Mouse (Mus musculus) CH12.LX (cell line): ENCODE measurements around the gene Rab37. TPM values are rescaled to one million over a fixed set of nuclear protein-coding genes. Genes with fewer than 3 reads are reported as not detected.

ENCODE experiments used
- DNase-seq: peaks from one replicate; pipeline ENCODE4 v3.0.0-alpha.2; 2013; ENCODE audit errors: extremely low read depth
- H3K27ac ChIP-seq: 2 replicates; pipeline ENCODE4 v1.5.1; 2012; ENCODE audit warnings: low read depth, mild to moderate bottlenecking, control low read depth, moderate library complexity; ENCODE audit not compliant: insufficient read depth
- H3K27me3 ChIP-seq: replicated peaks from 2 replicates; pipeline ENCODE3; 2012; ENCODE audit warnings: inconsistent platforms
- H3K36me3 ChIP-seq, 2 experiments: replicated peaks in 1 of 2; 2 replicates each; pipeline versions ENCODE3 to v1.6.1; 2012; ENCODE audit warnings: inconsistent platforms in 1 of 2, low read length in 1 of 2, mild to moderate bottlenecking in 1 of 2, mixed read lengths in 1 of 2, moderate library complexity in 1 of 2; ENCODE audit not compliant: control insufficient read depth in 1 of 2, insufficient read depth in 1 of 2
- H3K4me1 ChIP-seq, 2 experiments: 2 replicates each; pipeline ENCODE4 v1.6.1; 2012; ENCODE audit warnings: inconsistent platforms in 1 of 2, moderate library complexity in 1 of 2; ENCODE audit not compliant: insufficient read depth in 2 of 2, control insufficient read depth in 1 of 2
- H3K4me2 ChIP-seq: 2 replicates; pipeline ENCODE4 v1.6.1; 2012; ENCODE audit warnings: low read depth, mild to moderate bottlenecking, control low read depth; ENCODE audit not compliant: poor library complexity, insufficient read depth, severe bottlenecking
- H3K4me3 ChIP-seq, 3 experiments: fragments of 150-350 bp in 1 of 3; sonication (generic) in 1 of 3; replicated peaks in 1 of 3; 2 replicates each; pipeline versions ENCODE3 to v1.5.1; 2011 to 2012; ENCODE audit warnings: low read depth in 2 of 3, low read length in 2 of 3, mild to moderate bottlenecking in 2 of 3, moderate library complexity in 2 of 3, control low read depth in 1 of 3, improper control_type of control experiment in 1 of 3, inconsistent platforms in 1 of 3, mixed read lengths in 1 of 3; ENCODE audit not compliant: poor library complexity in 1 of 3
- H3K79me2 ChIP-seq: replicated peaks from 2 replicates; pipeline ENCODE4 v1.6.1; 2012; ENCODE audit warnings: mild to moderate bottlenecking, moderate library complexity; ENCODE audit not compliant: control insufficient read depth, poor library complexity, insufficient read depth, severe bottlenecking; ENCODE audit errors: extremely low read depth
- H3K9ac ChIP-seq: 2 replicates; pipeline ENCODE4 v1.6.1; 2012; ENCODE audit warnings: low read depth, mild to moderate bottlenecking, control low read depth, moderate library complexity; ENCODE audit not compliant: insufficient read depth
- H3K9me3 ChIP-seq: replicated peaks from 2 replicates; pipeline ENCODE3; 2012; ENCODE audit warnings: low read length, inconsistent platforms, mixed read lengths
- BHLHE40 ChIP-seq: IDR thresholded peaks from 2 replicates; pipeline ENCODE4 v1.6.1; 2011; ENCODE audit warnings: mild to moderate bottlenecking, low read depth, low read length, improper control_type of control experiment
- CHD2 ChIP-seq: IDR thresholded peaks from 2 replicates; pipeline ENCODE4 v1.6.1; 2011; ENCODE audit warnings: low read length, improper control_type of control experiment
- CTCF ChIP-seq, 2 experiments: IDR thresholded peaks in 1 of 2; conservative IDR thresholded peaks in 1 of 2; 2 replicates each; pipeline ENCODE4 v1.5.1; 2011 to 2012; ENCODE audit warnings: low read depth in 2 of 2, low read length in 2 of 2, improper control_type of control experiment in 1 of 2, inconsistent platforms in 1 of 2, mild to moderate bottlenecking in 1 of 2, moderate library complexity in 1 of 2
- E2F4 ChIP-seq: IDR thresholded peaks from 2 replicates; pipeline ENCODE4 v1.6.1; 2011; ENCODE audit warnings: low read depth, low read length, improper control_type of control experiment; ENCODE audit not compliant: insufficient replicate concordance
- HCFC1 ChIP-seq: IDR thresholded peaks from 2 replicates; pipeline ENCODE4 v1.6.1; 2012; ENCODE audit warnings: low read depth, mild to moderate bottlenecking, inconsistent platforms, low read length, improper control_type of control experiment
- IRF4 ChIP-seq: IDR thresholded peaks from 2 replicates; pipeline ENCODE4 v1.6.1; 2014; ENCODE audit warnings: low read depth, mild to moderate bottlenecking, inconsistent platforms, low read length, improper control_type of control experiment
- JUN ChIP-seq: IDR thresholded peaks from 2 replicates; pipeline ENCODE4 v1.6.1; 2011; ENCODE audit warnings: low read depth, mild to moderate bottlenecking, low read length, improper control_type of control experiment, moderate library complexity; ENCODE audit not compliant: insufficient read depth
- MAX ChIP-seq: IDR thresholded peaks from 2 replicates; pipeline ENCODE4 v1.6.1; 2011; ENCODE audit warnings: low read length, improper control_type of control experiment
- NRF1 ChIP-seq: IDR thresholded peaks from 2 replicates; pipeline ENCODE4 v1.6.1; 2014; ENCODE audit warnings: low read depth, mild to moderate bottlenecking, inconsistent platforms, low read length, improper control_type of control experiment, moderate library complexity
- POLR2A ChIP-seq: IDR thresholded peaks from 2 replicates; pipeline ENCODE4 v1.6.1; 2011; ENCODE audit warnings: low read depth, mild to moderate bottlenecking, improper control_type of control experiment, low read length
- SMC3 ChIP-seq: IDR thresholded peaks from 2 replicates; pipeline ENCODE4 v1.6.1; 2011; ENCODE audit warnings: low read depth, low read length, improper control_type of control experiment
- TBP ChIP-seq: conservative IDR thresholded peaks from 2 replicates; pipeline ENCODE4 v1.6.1; 2011; ENCODE audit warnings: low read depth, low read length, improper control_type of control experiment
- TCF12 ChIP-seq: IDR thresholded peaks from 2 replicates; pipeline ENCODE4 v1.6.1; 2014; ENCODE audit warnings: low read depth, mild to moderate bottlenecking, inconsistent platforms, low read length, improper control_type of control experiment
- dilution Hi-C: fragments of 300-500 bp; cut with MboI; formaldehyde crosslinking; loops from 2 replicates; pipeline ENCODE4 v1.14.3; 2020; ENCODE audit warnings: low sequenced_read_pairs; ENCODE audit not compliant: extremely low pct_unique_long_range_greater_than_20kb, extremely low pct_ligation_motif_present
- in situ Hi-C: fragments of 300-500 bp; cut with MboI; formaldehyde crosslinking; loops from 3 replicates; pipeline ENCODE4 v1.14.3; 2019; ENCODE audit warnings: low sequenced_read_pairs, low pct_ligation_motif_present, low pct_unique_long_range_greater_than_20kb, mixed read lengths
- polyA plus RNA-seq: library from polyadenylated mRNA; unstranded; fragments of >175 nt; gene quantifications from 2 replicates; pipeline ENCODE4 v1.2.1, GENCODE M21; 2012; ENCODE audit warnings: low read depth; ENCODE audit not compliant: insufficient read length
- total RNA-seq, 2 experiments: library from RNA; depleted of rRNA; stranded (reverse); fragments of 300-350 nt in 1 of 2; fragments of >200 nt in 1 of 2; gene quantifications; 2 replicates each; pipeline ENCODE4 v1.2.3; 2012 to 2014

Rab37 gene
- total and polyA plus RNA-seq, 3 experiments = 2.0 to 3.6 (median 2.3) TPM

DNA sequence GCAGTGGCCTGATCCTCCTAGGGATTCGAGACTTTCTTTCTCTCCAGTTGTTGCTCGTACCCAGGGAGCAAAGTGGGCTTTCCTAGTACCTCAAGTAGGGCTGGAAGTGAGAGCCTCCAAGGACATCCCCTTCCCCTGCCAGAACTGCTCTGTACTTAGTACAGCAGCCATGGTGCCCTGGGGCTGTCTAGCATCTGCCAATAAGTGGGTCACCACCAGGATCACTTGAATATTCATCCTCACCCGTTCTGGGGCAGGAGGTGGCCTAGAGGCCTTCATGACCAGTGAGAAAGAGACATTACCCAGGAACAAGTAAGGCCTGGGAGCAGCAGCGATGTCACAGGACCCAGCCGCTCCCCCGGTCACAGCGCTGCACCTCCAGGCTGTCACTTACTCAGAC lies 118.7 kb downstream of the Rab37 start:
- dilution Hi-C loops = no loop called here
- Histone ChIP-seq H3K27me3 (no peaks in the 10 kb centered on the region), H3K9me3 (no peaks in the 10 kb centered on the region), H3K9ac (no peak overlapping the region), H3K79me2 (no peaks in the 10 kb centered on the region), H3K4me1 (peaks cover 4 to 25% of the 10 kb centered on the region in 2 experiments; a peak in 3 of 4 replicates), H3K27ac (no peak overlapping the region; the same call in 1 of the 2 replicates), H3K36me3 (peaks cover 46 to 94% of the 10 kb centered on the region in 2 experiments), H3K4me3 (no peak overlapping the region), H3K4me2 (no peak overlapping the region)
- in situ Hi-C loops = loop anchor here (10.0 kb wide), 1 partner anchor 265 kb away; the partner anchor contains the start of gene Armc7
- no peak for DNase-seq
- no peak for TF ChIP-seq TCF12
- no peak for TF ChIP-seq SMC3
- TF ChIP-seq CTCF (conservative IDR thresholded peaks at IDR 0.05 in 1 of 2, IDR thresholded peaks at IDR 0.05 in 1 of 2; ENCODE audit: low read depth in 2 of 2, low read length in 2 of 2) = no peak
- TF ChIP-seq HCFC1 = no peak
- no peak for TF ChIP-seq NRF1
- TF ChIP-seq BHLHE40 = no peak
- TF ChIP-seq JUN = no peak
- no peak for TF ChIP-seq CHD2
- TF ChIP-seq MAX = no peak
- TF ChIP-seq TBP = no peak
- TF ChIP-seq E2F4 = no peak
- no peak for TF ChIP-seq IRF4
- TF ChIP-seq POLR2A = no peak

Other genes with a start within 250 kb of the Rab37 start
Only the 20 nearest of the 21 such genes appear.
- gene Gprc5c, start 240.3 kb upstream of the Rab37 start, total RNA-seq (2012; rRNA removed) = not detected in 2 replicates
- not detected in 2 replicates for gene Gprc5c, start 240.3 kb upstream of the Rab37 start, total RNA-seq (2014; rRNA removed)
- gene Gprc5c, start 240.3 kb upstream of the Rab37 start, polyA plus RNA-seq = not detected in 2 replicates
- 0.13 and 0.17 TPM in 2 replicates for gene Cd300a, start 201.4 kb upstream of the Rab37 start, total RNA-seq (2012; rRNA removed)
- 0.18 and 0.32 TPM in 2 replicates for gene Cd300a, start 201.4 kb upstream of the Rab37 start, total RNA-seq (2014; rRNA removed)
- 1.0 TPM in 2 replicates for gene Cd300a, start 201.4 kb upstream of the Rab37 start, polyA plus RNA-seq
- gene Cd300lb, start 157.0 kb upstream of the Rab37 start, total RNA-seq (2012; rRNA removed) = not detected in 2 replicates
- gene Cd300lb, start 157.0 kb upstream of the Rab37 start, total RNA-seq (2014; rRNA removed) = not detected in 2 replicates
- not detected in 2 replicates for gene Cd300lb, start 157.0 kb upstream of the Rab37 start, polyA plus RNA-seq
- not detected in 2 replicates for gene Cd300c, start 122.3 kb upstream of the Rab37 start, total RNA-seq (2012; rRNA removed)
- gene Cd300c, start 122.3 kb upstream of the Rab37 start, total RNA-seq (2014; rRNA removed) = not detected in 2 replicates
- 0.40 TPM in 1 of 2 replicates, not detected in the other for gene Cd300c, start 122.3 kb upstream of the Rab37 start, polyA plus RNA-seq
- gene Cd300ld, start 101.5 kb upstream of the Rab37 start, total RNA-seq (2012; rRNA removed) = 0.17 and 0.25 TPM in 2 replicates
- 0.16 and 0.26 TPM in 2 replicates for gene Cd300ld, start 101.5 kb upstream of the Rab37 start, total RNA-seq (2014; rRNA removed)
- gene Cd300ld, start 101.5 kb upstream of the Rab37 start, polyA plus RNA-seq = 0.25 and 0.50 TPM in 2 replicates
- not detected in 2 replicates for gene Cd300c2, start 89.6 kb upstream of the Rab37 start, total RNA-seq (2012; rRNA removed)
- gene Cd300c2, start 89.6 kb upstream of the Rab37 start, total RNA-seq (2014; rRNA removed) = not detected in 2 replicates
- gene Cd300c2, start 89.6 kb upstream of the Rab37 start, polyA plus RNA-seq = not detected in 2 replicates
- not detected in 2 replicates for gene Cd300ld2, start 75.2 kb upstream of the Rab37 start, total RNA-seq (2012; rRNA removed)
- not detected in 2 replicates for gene Cd300ld2, start 75.2 kb upstream of the Rab37 start, total RNA-seq (2014; rRNA removed)
- not detected in 2 replicates for gene Cd300ld2, start 75.2 kb upstream of the Rab37 start, polyA plus RNA-seq
- gene Cd300ld4, start 64.4 kb upstream of the Rab37 start, total RNA-seq (2012; rRNA removed) = not detected in 2 replicates
- not detected in 2 replicates for gene Cd300ld4, start 64.4 kb upstream of the Rab37 start, total RNA-seq (2014; rRNA removed)
- gene Cd300ld4, start 64.4 kb upstream of the Rab37 start, polyA plus RNA-seq = not detected in 2 replicates
- not detected in 2 replicates for gene Cd300ld5, start 53.7 kb upstream of the Rab37 start, total RNA-seq (2012; rRNA removed)
- not detected in 2 replicates for gene Cd300ld5, start 53.7 kb upstream of the Rab37 start, total RNA-seq (2014; rRNA removed)
- gene Cd300ld5, start 53.7 kb upstream of the Rab37 start, polyA plus RNA-seq = not detected in 2 replicates
- gene Cd300ld3, start 43.0 kb upstream of the Rab37 start, total RNA-seq (2012; rRNA removed) = 0.17 and 0.42 TPM in 2 replicates
- gene Cd300ld3, start 43.0 kb upstream of the Rab37 start, total RNA-seq (2014; rRNA removed) = not detected in 2 replicates
- gene Cd300ld3, start 43.0 kb upstream of the Rab37 start, polyA plus RNA-seq = 0.37 TPM in 1 of 2 replicates, not detected in the other
- not detected in 2 replicates for gene Cd300e, start 29.3 kb upstream of the Rab37 start, total RNA-seq (2012; rRNA removed)
- not detected in 2 replicates for gene Cd300e, start 29.3 kb upstream of the Rab37 start, total RNA-seq (2014; rRNA removed)
- not detected in 2 replicates for gene Cd300e, start 29.3 kb upstream of the Rab37 start, polyA plus RNA-seq
- 35.3 and 36.1 TPM in 2 replicates for gene Cd300lf, start 42.6 kb downstream of the Rab37 start, total RNA-seq (2012; rRNA removed)
- gene Cd300lf, start 42.6 kb downstream of the Rab37 start, total RNA-seq (2014; rRNA removed) = 13.5 and 15.5 TPM in 2 replicates
- 36.9 and 38.9 TPM in 2 replicates for gene Cd300lf, start 42.6 kb downstream of the Rab37 start, polyA plus RNA-seq
- gene Slc9a3r1, start 71.9 kb downstream of the Rab37 start, total RNA-seq (2012; rRNA removed) = 69.0 and 70.1 TPM in 2 replicates
- gene Slc9a3r1, start 71.9 kb downstream of the Rab37 start, total RNA-seq (2014; rRNA removed) = 43.5 and 51.9 TPM in 2 replicates
- gene Slc9a3r1, start 71.9 kb downstream of the Rab37 start, polyA plus RNA-seq = 63.7 and 64.6 TPM in 2 replicates
- gene Tmem104, start 96.1 kb downstream of the Rab37 start, total RNA-seq (2012; rRNA removed) = 15.7 and 16.1 TPM in 2 replicates
- gene Tmem104, start 96.1 kb downstream of the Rab37 start, total RNA-seq (2014; rRNA removed) = 1.6 and 3.5 TPM in 2 replicates
- gene Tmem104, start 96.1 kb downstream of the Rab37 start, polyA plus RNA-seq = 10.3 and 10.8 TPM in 2 replicates
- 51.7 and 74.0 TPM in 2 replicates for gene Nat9, start 96.4 kb downstream of the Rab37 start, total RNA-seq (2012; rRNA removed)
- gene Nat9, start 96.4 kb downstream of the Rab37 start, total RNA-seq (2014; rRNA removed) = 20.7 and 30.6 TPM in 2 replicates
- gene Nat9, start 96.4 kb downstream of the Rab37 start, polyA plus RNA-seq = 24.1 and 34.0 TPM in 2 replicates
- gene Grin2c, start 175.8 kb downstream of the Rab37 start, total RNA-seq (2012; rRNA removed) = 0.04 TPM in 1 of 2 replicates, not detected in the other
- gene Grin2c, start 175.8 kb downstream of the Rab37 start, total RNA-seq (2014; rRNA removed) = not detected in 2 replicates
- gene Grin2c, start 175.8 kb downstream of the Rab37 start, polyA plus RNA-seq = not detected in 2 replicates
- 62.2 and 63.3 TPM in 2 replicates for gene Fdxr, start 185.6 kb downstream of the Rab37 start, total RNA-seq (2012; rRNA removed)
- 40.9 and 43.8 TPM in 2 replicates for gene Fdxr, start 185.6 kb downstream of the Rab37 start, total RNA-seq (2014; rRNA removed)
- gene Fdxr, start 185.6 kb downstream of the Rab37 start, polyA plus RNA-seq = 58.6 and 62.1 TPM in 2 replicates
- gene Fads6, start 206.2 kb downstream of the Rab37 start, total RNA-seq (2012; rRNA removed) = 6.9 and 8.5 TPM in 2 replicates
- 0.11 and 0.30 TPM in 2 replicates for gene Fads6, start 206.2 kb downstream of the Rab37 start, total RNA-seq (2014; rRNA removed)
- gene Fads6, start 206.2 kb downstream of the Rab37 start, polyA plus RNA-seq = 0.56 and 0.63 TPM in 2 replicates
- not detected in 2 replicates for gene Otop2, start 215.7 kb downstream of the Rab37 start, total RNA-seq (2012; rRNA removed)
- gene Otop2, start 215.7 kb downstream of the Rab37 start, total RNA-seq (2014; rRNA removed) = not detected in 2 replicates
- gene Otop2, start 215.7 kb downstream of the Rab37 start, polyA plus RNA-seq = not detected in 2 replicates
- 0.17 and 0.42 TPM in 2 replicates for gene Ush1g, start 230.6 kb downstream of the Rab37 start, total RNA-seq (2012; rRNA removed)
- gene Ush1g, start 230.6 kb downstream of the Rab37 start, total RNA-seq (2014; rRNA removed) = not detected in 2 replicates
- not detected in 2 replicates for gene Ush1g, start 230.6 kb downstream of the Rab37 start, polyA plus RNA-seq